Mouse (Mus musculus) kidney, embryonic 14.5 days (tissue): Measurements from ENCODE around the gene Zfp853. TPM values are rescaled to one million over a fixed set of nuclear protein-coding genes. Genes with fewer than 3 reads are reported as not detected.

ENCODE experiments used
- ATAC-seq: fragments of 200-750 bp; cut with Nextera tagmentation; 2 replicates; pipeline ENCODE4 v1.8.0; 2017; ENCODE audit warnings: moderate number of reproducible peaks, mild to moderate bottlenecking, moderate TSS enrichment, moderate library complexity; ENCODE audit not compliant: low FRiP score, low TSS enrichment
- H3K27ac ChIP-seq: fragments of 300-500 bp; sonication (generic); 2 replicates; pipeline ENCODE4 v1.5.1; 2014; ENCODE audit warnings: low read depth, mild to moderate bottlenecking, low read length, moderate library complexity, mixed read lengths
- H3K27me3 ChIP-seq: fragments of 300-500 bp; sonication (generic); 2 replicates; pipeline ENCODE4 v1.6.1; 2014; ENCODE audit warnings: mild to moderate bottlenecking, low read length; ENCODE audit not compliant: control insufficient read depth, insufficient read depth
- H3K36me3 ChIP-seq: fragments of 300-500 bp; sonication (generic); 2 replicates; pipeline ENCODE4 v1.6.1; 2014; ENCODE audit warnings: low read length, mixed read lengths; ENCODE audit not compliant: control insufficient read depth, insufficient read depth
- H3K4me1 ChIP-seq: fragments of 300-500 bp; sonication (generic); 2 replicates; pipeline ENCODE4 v1.6.1; 2014; ENCODE audit warnings: low read length, mixed read lengths; ENCODE audit not compliant: control insufficient read depth, insufficient read depth
- H3K4me2 ChIP-seq: fragments of 300-500 bp; sonication (generic); replicated peaks from 2 replicates; pipeline ENCODE4 v1.6.1; 2014; ENCODE audit warnings: low read depth, mild to moderate bottlenecking, low read length
- H3K4me3 ChIP-seq: fragments of 300-500 bp; sonication (generic); 2 replicates; pipeline ENCODE4 v1.5.1; 2014; ENCODE audit warnings: mild to moderate bottlenecking, low read length
- H3K9ac ChIP-seq: fragments of 300-500 bp; sonication (generic); 2 replicates; pipeline ENCODE4 v1.6.1; 2014; ENCODE audit warnings: low read depth, mild to moderate bottlenecking, low read length, moderate library complexity
- H3K9me3 ChIP-seq: fragments of 300-500 bp; sonication (generic); 2 replicates; pipeline ENCODE4 v1.6.1; 2016; ENCODE audit warnings: low read length; ENCODE audit not compliant: control insufficient read depth
- WGBS: fragments of 180-500 bp; shearing (Covaris S2); extraction: QIAGEN DNeasy Blood & Tissue Kit; methylation state at CpG from one replicate; pipeline ENCODE4 v1.1.7; 2014; 5-methylcytosine and 5-hydroxymethylcytosine counted together
- polyA plus RNA-seq: library from polyadenylated mRNA; unstranded; fragments of >200 nt; fragmentation: Nextera tagmentation; extraction: Ambion mirVana; gene quantifications from 2 replicates; pipeline ENCODE4 v1.2.1, GENCODE M21; 2014

Gene Zfp853
- polyA plus RNA-seq, 1 experiment from 2014 or later = 0.08 TPM

- Histone ChIP-seq H3K9me3 (no peaks in the 10 kb centered on the region), H3K27me3 (no peaks in the 10 kb centered on the region), H3K4me3 (no peak overlapping the region), H3K9ac (no peak overlapping the region), H3K36me3 (peaks cover 62% of the 10 kb centered on the region), H3K27ac (no peak overlapping the region), H3K4me2 (no peak overlapping the region), H3K4me1 (peaks cover 15% of the 10 kb centered on the region)
- ATAC-seq = no peak
- 91% methylated on average over 5 of the region's 5 CpGs for WGBS
These were observed 23.3 kb upstream of the Zfp853 start for GRCm38 (mm10) chr5:143316605-143317287.

- H3K9me3 ChIP-seq = no peaks in the 10 kb centered on the region
- H3K4me2 ChIP-seq = peak overlapping the region; percentile 88; the same call in 1 of the 2 replicates
- peaks cover 64% of the 10 kb centered on the region for H3K36me3 ChIP-seq
- WGBS = 12% methylated on average over 8 of the region's 8 CpGs
- H3K4me1 ChIP-seq = peaks cover 15% of the 10 kb centered on the region
- peak overlapping the region; percentile 87 for H3K4me3 ChIP-seq
- no peak overlapping the region; the same call in 1 of the 2 replicates for H3K27ac ChIP-seq
- H3K9ac ChIP-seq = peak overlapping the region; percentile 97
- no peaks in the 10 kb centered on the region for H3K27me3 ChIP-seq
- no peak; the same call in 1 of the 2 replicates for ATAC-seq
These were observed 22.1 kb upstream of the Zfp853 start for GRCm38 (mm10) chr5:143315514-143315888.

GRCm38 (mm10) chr5:143314730-143315513, 21.5 kb upstream of the Zfp853 start, which contains the start of gene E130309D02Rik:
E130309D02Rik (minus strand) TSS chr5:143315360.
- ATAC-seq = peak; percentile 80
- H3K4me2 ChIP-seq = peak within 1 kb of the TSS; percentile 88
- H3K9ac ChIP-seq = peak within 1 kb of the TSS; percentile 97
- H3K4me1 ChIP-seq = peaks cover 15% of the 10 kb centered on the region
- H3K27ac ChIP-seq = peak within 1 kb of the TSS; percentile 90
- no peaks in the 10 kb centered on the region for H3K9me3 ChIP-seq
- H3K4me3 ChIP-seq = peak within 1 kb of the TSS; percentile 87
- H3K27me3 ChIP-seq = no peaks in the 10 kb centered on the region
- under 1% methylated on average over 79 of the region's 101 CpGs for WGBS
- peaks cover 64% of the 10 kb centered on the region for H3K36me3 ChIP-seq

GRCm38 (mm10) chr5:143314183-143314729, 20.8 kb upstream of the Zfp853 start:
- ATAC-seq = no peak
- no peaks in the 10 kb centered on the region for H3K27me3 ChIP-seq
- H3K9me3 ChIP-seq = no peaks in the 10 kb centered on the region
- peaks cover 15% of the 10 kb centered on the region for H3K4me1 ChIP-seq
- peaks cover 65% of the 10 kb centered on the region for H3K36me3 ChIP-seq
- peak overlapping the region; percentile 88 for H3K4me2 ChIP-seq
- WGBS = 4% methylated on average over 16 of the region's 16 CpGs
- H3K4me3 ChIP-seq = peak overlapping the region; percentile 87
- peak overlapping the region; percentile 97 for H3K9ac ChIP-seq
- peak overlapping the region; percentile 90; the same call in 1 of the 2 replicates for H3K27ac ChIP-seq

GRCm38 (mm10) chr5:143311886-143312285, 18.5 kb upstream of the Zfp853 start:
- no peak overlapping the region for H3K4me2 ChIP-seq
- no peaks in the 10 kb centered on the region for H3K9me3 ChIP-seq
- no peak overlapping the region for H3K9ac ChIP-seq
- H3K27me3 ChIP-seq = no peaks in the 10 kb centered on the region
- peaks cover 66% of the 10 kb centered on the region for H3K36me3 ChIP-seq
- ATAC-seq = no peak
- no peak overlapping the region for H3K27ac ChIP-seq
- H3K4me1 ChIP-seq = peaks cover 15% of the 10 kb centered on the region
- 67% methylated on average over 8 of the region's 8 CpGs for WGBS
- H3K4me3 ChIP-seq = no peak overlapping the region

- H3K27me3 ChIP-seq = no peaks in the 10 kb centered on the region
- H3K9me3 ChIP-seq = no peaks in the 10 kb centered on the region
- H3K9ac ChIP-seq = no peak overlapping the region
- H3K27ac ChIP-seq = no peak overlapping the region
- H3K4me1 ChIP-seq = peaks cover 11% of the 10 kb centered on the region
- H3K4me2 ChIP-seq = no peak overlapping the region
- no peak for ATAC-seq
- WGBS = 95% methylated on average over 7 of the region's 7 CpGs
- no peak overlapping the region for H3K4me3 ChIP-seq
- peaks cover 78% of the 10 kb centered on the region for H3K36me3 ChIP-seq
These were observed 16.5 kb upstream of the Zfp853 start for GRCm38 (mm10) chr5:143309916-143310315.

GRCm38 (mm10) chr5:143308825-143309224, 15.4 kb upstream of the Zfp853 start:
- ATAC-seq = no peak
- no peak overlapping the region for H3K4me2 ChIP-seq
- WGBS = 92% methylated on average over 5 of the region's 5 CpGs

GRCm38 (mm10) chr5:143304251-143304650, 10.8 kb upstream of the Zfp853 start:
- H3K27me3 ChIP-seq = no peaks in the 10 kb centered on the region
- WGBS = 81% methylated on average over 7 of the region's 7 CpGs
- H3K27ac ChIP-seq = no peak overlapping the region
- peaks cover 82% of the 10 kb centered on the region for H3K36me3 ChIP-seq
- no peak overlapping the region for H3K9ac ChIP-seq
- no peaks in the 10 kb centered on the region for H3K9me3 ChIP-seq
- H3K4me2 ChIP-seq = no peak overlapping the region
- H3K4me3 ChIP-seq = no peak overlapping the region
- H3K4me1 ChIP-seq = no peaks in the 10 kb centered on the region
- no peak for ATAC-seq

More at GRCm38 (mm10) chr5:143308825-143309224, 15.4 kb upstream of the Zfp853 start:
- Histone ChIP-seq H3K27me3 (no peaks in the 10 kb centered on the region), H3K9ac (no peak overlapping the region), H3K27ac (no peak overlapping the region), H3K36me3 (peaks cover 82% of the 10 kb centered on the region), H3K4me1 (peaks cover 6% of the 10 kb centered on the region), H3K9me3 (no peaks in the 10 kb centered on the region), H3K4me3 (no peak overlapping the region)
